Mouse (Mus musculus) 416B (cell line): ENCODE results near the gene Aff4.

Experiments
- DNase-seq: peaks from one replicate; pipeline ENCODE4 v3.0.0; 2011; ENCODE audit warnings: low read depth

Aff4 gene

DNA sequence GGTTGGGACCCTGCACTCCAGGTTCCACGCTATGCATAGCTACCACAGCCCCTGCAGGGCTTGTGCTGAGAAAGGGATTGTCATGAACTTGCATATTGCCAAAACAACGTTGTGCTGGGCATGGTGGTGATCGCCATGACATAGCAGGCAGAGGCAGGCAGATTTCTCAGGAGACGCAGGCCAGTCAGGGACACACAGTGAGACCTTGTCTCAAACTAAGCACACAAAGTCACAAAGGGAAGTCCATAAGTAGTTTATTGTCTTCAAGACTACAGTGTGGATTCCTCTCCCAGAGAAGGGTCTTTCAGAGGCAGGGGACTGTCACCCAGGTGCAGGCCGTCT is 78.1 kb downstream of the Aff4 start:
- no peak for DNase-seq

DNA sequence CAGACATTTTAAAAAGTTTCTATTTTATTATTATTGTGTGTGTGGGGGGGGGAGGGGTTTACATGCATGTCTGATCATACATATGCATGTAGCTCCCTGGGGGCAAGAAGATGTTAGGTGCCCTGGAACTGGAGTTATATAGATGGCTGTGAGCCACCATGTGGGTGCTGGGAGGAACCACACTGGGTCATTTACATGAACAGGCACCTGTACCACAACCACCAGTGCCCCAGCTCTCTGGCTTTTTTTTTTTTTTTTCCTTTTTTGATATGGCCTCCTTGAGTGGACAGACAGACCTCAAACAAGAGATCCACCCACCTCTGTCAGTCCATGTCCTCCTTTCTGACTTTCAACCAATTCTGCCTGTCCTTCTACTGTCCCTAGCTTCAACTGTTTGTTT is 78.5 kb downstream of the Aff4 start:
- DNase-seq: peak; percentile 33

- peak; percentile 83 for DNase-seq
Observed at GRCm38 (mm10) chr11:53430300-53430669, 79.7 kb downstream of the Aff4 start.

DNA sequence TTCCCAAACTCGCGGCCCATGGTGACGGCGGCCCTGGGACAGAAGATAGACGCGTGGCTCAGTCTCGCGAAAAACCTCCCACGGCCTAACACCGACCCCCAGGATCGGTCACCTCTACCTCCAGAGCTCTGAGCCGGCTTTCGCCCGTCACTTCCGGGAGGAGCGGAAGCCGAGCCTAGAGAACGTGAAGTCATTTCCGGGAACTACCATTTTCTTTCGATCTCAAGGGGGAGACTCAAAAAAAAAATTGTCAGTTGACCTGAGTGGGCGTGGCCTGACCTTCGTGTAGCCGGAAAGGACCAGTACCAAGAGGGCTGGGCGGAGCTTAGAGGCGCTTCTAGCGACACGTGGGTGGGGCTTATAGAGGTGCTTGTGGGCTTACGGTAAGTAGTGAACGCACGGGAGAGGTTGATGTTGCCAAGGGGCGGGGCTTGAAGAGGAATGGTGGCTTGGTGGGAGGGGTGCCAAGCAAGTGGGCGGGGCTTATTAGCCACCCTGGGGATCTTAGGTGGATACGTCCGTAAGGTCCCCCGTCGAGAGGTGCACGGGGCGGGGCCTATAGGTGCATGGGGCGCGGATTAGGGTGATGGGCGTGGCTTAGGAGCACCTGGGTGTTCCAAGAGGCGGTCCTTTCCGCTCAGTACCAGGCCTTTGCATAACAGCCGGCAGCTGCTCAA is 80.2 kb downstream of the Aff4 start, which contains the start of the genes Uqcrq and Gdf9:
Gene Uqcrq, minus strand, starts transcription at position 162 of the 677 bp plus-strand sequence.
Gene Gdf9, plus strand, starts transcription at position 354 of the 677 bp plus-strand sequence.
- peak; percentile 100 for DNase-seq

DNA sequence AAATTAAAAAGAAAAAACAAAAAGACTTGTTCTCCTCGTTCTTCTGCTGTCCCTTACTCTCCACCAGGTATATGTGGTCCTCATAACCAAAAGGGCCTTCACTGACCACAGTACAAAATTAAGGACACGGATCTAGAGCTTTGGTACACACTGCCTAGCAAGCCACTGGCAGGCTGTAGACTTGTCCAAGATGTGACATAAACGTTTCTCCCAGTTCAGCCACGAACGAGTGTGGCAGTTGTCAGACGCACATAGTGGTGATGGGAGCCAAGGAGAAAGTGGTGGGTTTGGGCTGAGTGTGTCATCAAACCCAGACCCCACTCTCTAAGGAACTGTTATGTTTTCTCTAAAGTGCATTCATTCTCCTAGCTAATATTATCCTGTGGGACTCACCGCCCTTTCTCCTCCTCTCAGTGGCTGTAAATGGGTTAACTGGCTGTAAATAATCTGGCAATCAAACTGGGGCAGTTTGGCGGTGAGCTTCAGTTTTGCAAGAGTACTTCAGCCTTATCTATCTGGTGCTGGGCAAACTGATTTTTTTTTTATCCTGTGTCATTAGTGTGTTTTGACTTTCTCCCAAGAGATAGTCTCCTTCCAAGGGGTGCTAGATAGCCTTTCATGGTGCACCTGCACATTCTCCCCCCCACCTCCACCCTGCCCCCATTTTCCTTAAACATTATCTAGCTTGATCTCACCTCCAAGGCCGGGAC is 80.9 kb downstream of the Aff4 start:
- DNase-seq: peak; percentile 73

DNA sequence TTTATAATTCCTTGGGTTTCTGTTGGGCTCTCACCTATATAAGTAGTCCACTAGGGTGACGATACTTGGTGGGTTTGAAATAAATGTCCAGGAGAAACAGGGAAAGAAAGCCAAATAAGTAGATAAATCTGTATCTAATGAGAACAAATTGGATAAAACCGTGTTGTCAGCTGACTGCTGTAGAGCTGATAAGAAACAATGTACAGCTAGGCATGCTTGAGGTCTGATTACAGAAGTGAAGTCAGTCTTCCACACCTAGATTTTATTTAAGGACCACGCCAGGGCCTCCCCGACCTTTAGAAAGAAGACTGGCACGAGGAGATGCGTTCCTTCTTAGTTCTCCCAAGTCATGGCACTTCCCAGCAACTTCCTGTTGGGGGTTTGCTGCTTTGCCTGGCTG is 82.4 kb downstream of the Aff4 start:
- no peak for DNase-seq

DNA sequence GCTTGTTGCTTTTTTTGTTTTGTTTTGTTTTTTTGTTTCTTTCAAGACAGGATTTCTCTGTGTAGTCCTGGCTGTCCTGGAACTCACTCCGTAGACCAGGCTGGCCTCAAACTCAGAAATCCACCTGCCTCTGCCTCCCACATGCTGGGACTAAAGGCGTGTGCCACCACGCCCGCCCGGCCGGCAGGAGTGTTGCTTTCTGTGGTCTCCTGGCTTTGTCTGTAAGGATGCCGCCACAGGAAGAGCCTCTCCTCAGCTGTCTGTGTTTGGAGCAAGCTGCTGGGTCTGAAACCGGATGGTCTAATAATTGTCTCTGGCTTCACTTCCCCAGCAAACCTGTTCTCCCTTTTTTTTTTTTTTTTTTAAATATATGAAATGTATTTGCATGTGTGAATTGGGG is 84.9 kb downstream of the Aff4 start:
- peak; percentile 32 for DNase-seq

DNA sequence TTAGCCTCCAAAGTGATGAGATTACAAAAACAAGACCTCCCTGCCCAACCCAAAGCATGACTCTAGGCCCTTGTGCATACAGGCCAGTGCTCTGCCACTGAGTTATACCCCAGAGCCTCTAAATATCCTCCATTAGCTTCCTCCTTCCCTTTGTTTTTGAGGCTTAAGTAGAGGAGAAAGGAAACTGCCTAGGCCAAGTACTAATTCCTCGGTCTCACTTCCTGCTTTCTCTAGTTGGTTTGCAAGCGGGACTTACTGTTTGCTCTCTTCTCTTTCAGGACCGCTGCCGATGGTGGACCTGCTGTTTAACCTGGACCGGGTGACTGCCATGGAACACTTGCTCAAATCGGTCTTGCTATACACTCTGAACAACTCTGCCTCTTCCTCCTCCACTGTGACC is 85.7 kb downstream of the Aff4 start:
- DNase-seq: no peak

DNA sequence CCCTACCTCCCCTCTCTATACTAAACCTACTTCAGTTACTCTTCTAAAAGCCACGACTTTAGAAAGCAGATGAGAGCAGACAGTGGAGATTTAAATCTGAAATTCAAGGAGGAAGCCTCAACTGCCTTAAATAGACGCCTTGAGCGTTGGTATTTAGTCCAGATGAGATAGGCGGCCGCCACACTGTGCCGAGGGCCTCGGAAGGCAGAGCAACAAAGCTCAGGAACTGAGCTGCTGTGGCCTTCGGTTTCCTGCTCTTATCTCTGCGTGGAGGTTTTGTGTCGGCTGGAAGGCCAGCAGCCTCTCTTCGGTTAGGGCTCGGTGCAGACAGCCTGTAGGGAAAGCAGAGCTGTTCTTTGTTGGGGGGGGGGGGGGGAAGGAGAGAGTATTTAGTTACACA is 91.3 kb downstream of the Aff4 start:
- DNase-seq: peak; percentile 89

GRCm38 (mm10) chr11:53443861-53444260 is 93.2 kb downstream of the Aff4 start:
- peak; percentile 67 for DNase-seq

DNA sequence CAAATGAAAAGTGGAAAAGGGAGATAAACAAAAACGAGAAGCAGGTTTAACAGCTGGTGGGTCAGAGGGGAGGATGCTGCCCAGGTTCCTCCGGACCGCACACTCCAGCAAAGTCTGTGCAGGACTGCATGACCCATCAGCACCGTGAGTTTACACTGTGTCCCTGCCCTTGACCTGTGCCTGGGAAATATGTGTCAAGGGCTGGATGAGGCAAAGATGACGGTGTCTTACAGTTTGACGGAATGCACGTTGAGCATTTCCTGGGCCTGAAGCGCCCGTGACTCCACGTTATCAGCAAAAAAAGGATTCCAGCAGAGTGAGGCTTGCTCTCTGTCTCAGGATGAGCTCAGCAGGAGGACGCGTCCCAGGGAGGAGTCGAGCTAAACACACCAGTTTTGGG is 94.9 kb downstream of the Aff4 start:
- no peak for DNase-seq

GRCm38 (mm10) chr11:53446183-53446582 is 95.5 kb downstream of the Aff4 start:
- DNase-seq: no peak

- DNase-seq: no peak
Observed at GRCm38 (mm10) chr11:53447996-53448395, 97.4 kb downstream of the Aff4 start.

DNA sequence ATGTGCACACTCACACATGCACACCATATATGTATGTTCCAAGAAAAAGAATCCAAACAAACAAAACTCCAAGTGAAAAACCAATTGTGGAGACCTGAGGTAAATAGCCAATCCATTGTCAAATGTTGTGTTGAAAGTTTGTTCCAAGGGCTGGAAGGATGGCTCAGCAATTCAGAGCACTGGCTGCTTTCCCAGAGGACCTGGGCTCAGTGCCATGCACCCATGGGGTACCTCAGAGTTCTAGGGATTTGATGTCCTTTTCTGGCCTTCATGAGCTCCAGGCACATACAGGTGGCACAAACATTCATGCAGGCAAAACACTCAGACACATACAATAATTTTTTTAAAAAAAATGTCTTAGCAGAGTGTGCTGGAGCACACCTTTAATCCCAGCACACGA is 97.9 kb downstream of the Aff4 start:
- DNase-seq: no peak

GRCm38 (mm10) chr11:53450070-53450705 is 99.6 kb downstream of the Aff4 start:
- DNase-seq: no peak

GRCm38 (mm10) chr11:53451361-53451760 is 100.7 kb downstream of the Aff4 start:
- no peak for DNase-seq

DNA sequence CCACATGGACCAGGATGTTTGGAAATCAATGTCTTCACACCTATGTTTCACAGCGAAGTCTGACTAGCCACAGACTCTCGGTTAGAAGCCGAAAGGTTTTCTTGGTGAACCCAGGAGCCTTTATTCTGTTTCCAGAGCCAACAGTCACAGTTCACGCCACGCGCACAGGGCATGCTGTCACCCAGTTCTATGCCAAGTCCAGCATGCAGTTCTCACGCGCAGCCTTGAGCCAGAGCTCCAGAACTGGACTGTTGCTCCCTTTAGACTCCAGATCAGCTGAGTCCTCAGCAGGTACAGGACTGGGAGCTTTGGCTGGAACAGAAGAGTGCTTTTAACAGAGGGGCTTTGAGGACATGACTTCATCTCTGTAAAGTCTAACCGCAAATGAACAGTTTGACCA is 101.8 kb downstream of the Aff4 start:
- DNase-seq: no peak

DNA sequence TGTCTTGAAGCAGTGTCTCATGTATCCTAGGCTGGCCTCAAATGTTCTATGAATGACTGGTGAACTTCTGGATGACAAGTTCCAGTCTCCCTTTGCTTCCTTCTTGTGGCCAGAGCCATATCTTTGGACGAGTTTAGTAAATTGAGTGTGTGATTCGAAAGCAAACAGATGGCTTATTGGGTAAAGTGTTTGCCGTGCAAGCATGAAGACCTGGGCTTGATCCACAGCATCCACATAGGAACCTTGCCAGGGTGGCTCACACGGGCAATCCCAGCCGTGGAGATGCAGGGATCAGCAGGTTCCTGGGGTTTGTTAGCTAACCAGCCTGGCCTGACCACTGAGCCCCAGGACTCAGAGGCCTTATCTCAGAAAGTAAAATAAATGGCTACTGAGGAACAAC is 102.4 kb downstream of the Aff4 start:
- no peak for DNase-seq

GRCm38 (mm10) chr11:53456474-53457371 is 106.1 kb downstream of the Aff4 start, which contains the start of the genes Gm10447 and Shroom1:
Gm10447 (minus strand) TSS chr11:53457110.
Shroom1 (plus strand) TSS chr11:53457205.
- DNase-seq: no peak

DNA sequence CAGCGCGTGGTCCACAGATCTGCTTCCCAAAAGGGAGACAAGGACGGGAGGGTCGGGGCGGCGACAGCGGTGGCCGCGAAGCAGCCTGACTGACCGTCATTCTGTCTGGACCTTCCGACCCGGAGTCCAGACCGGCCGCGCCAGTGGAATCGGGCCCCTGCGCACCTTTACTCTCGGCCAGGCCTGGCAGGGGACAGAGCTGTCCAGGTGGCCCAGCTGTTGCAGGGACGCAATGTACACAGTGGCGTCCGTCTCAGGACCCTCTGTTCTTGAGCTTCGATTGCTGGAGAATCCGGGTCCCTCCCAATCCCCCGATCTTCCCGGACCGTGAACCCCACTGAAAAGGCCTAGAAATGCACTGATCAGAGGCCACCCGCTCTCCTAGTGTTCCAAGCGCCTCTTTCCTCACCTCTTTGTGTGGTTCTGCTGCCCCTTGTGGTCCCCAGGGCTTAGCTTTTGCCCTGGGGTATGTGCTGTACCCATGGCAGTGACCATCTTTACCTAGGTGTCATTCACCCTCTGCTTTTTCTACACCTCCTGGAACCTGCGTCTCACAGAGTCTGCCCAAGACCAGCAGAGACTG is 106.8 kb downstream of the Aff4 start:
- no peak for DNase-seq

GRCm38 (mm10) chr11:53458996-53459395 is 108.4 kb downstream of the Aff4 start:
- DNase-seq: no peak

DNA sequence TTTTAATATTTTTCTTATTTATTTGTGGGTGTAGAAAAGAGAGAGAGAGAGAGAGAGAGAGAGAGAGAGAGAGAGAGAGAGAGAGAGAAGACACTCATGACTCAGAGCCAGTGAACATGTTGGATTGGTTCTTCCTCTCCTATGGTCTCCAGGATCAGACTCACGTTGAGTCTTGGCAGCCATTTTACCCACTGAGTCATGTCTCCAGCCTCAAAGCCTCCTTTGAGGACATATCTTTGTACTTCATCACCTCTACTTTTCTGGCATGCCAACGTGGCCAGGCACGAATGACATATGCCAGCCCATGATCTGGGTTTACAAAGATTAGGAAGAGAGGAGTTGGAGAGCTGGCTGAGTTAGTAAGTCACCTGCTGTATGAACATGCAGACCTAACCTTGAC is 109.6 kb downstream of the Aff4 start:
- DNase-seq: peak; percentile 28
